Mouse (Mus musculus): ENCODE data around the gene Ttc39d. TPM values are rescaled to one million over a fixed set of nuclear protein-coding genes. Genes with fewer than 3 reads are reported as not detected.

Gene Ttc39d
- total and polyA plus RNA-seq, 3 experiments = 0.13 TPM; not detected in 2

DNA sequence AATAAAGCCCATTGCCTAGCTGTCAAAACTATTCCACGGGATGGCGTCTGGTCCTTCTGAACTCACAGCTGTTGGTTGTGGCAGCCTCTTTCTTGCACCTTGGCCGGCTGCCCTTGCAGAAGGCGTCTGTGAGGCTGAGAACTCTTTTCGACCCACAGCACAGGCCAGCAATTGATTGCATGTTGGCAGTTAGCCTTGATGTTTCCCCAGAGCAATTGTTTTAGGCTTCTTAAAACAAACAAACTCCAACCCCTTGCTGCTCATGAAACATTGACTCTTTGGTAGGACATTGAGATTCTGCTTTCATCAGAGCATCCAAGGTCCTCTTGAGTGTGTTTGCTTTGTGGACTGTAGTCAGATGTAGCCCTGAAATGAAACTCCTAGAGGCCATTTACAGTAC is 46.8 kb upstream of the Ttc39d start:
- in situ Hi-C loops (cut with MboI; ENCODE audit: low pct_ligation_motif_present, low pct_unique_long_range_greater_than_20kb, low sequenced_read_pairs) = no loop called here
- Histone ChIP-seq H3K27ac (ENCODE audit: insufficient read depth, low read depth) (no peak overlapping the region), H3K9ac (ENCODE audit: insufficient read depth, low read depth) (no peak overlapping the region), H3K36me3 (replicated peaks in 1 of 2; ENCODE audit: control insufficient read depth in 1 of 2, insufficient read depth in 1 of 2, low read length in 1 of 2) (no peaks in the 10 kb centered on the region), H3K4me2 (ENCODE audit: insufficient read depth, low read depth, poor library complexity, severe bottlenecking) (no peak overlapping the region), H3K79me2 (replicated peaks; ENCODE audit: control insufficient read depth, extremely low read depth, insufficient read depth, poor library complexity, severe bottlenecking) (no peaks in the 10 kb centered on the region), H3K27me3 (replicated peaks) (no peaks in the 10 kb centered on the region), H3K4me3 (replicated peaks in 1 of 3; ENCODE audit: low read depth in 2 of 3, low read length in 2 of 3, poor library complexity in 1 of 3) (no peak overlapping the region), H3K4me1 (ENCODE audit: control insufficient read depth in 1 of 2, insufficient read depth in 2 of 2) (no peaks in the 10 kb centered on the region), H3K9me3 (replicated peaks; ENCODE audit: low read length) (no peaks in the 10 kb centered on the region)
- TF ChIP-seq HCFC1 (IDR thresholded peaks at IDR 0.05; ENCODE audit: low read depth, low read length) (no peak), CTCF (conservative IDR thresholded peaks at IDR 0.05 in 1 of 2, IDR thresholded peaks at IDR 0.05 in 1 of 2; ENCODE audit: low read depth in 2 of 2, low read length in 2 of 2) (no peak), SMC3 (IDR thresholded peaks at IDR 0.05; ENCODE audit: low read depth, low read length) (no peak), MAFK (IDR thresholded peaks at IDR 0.05; ENCODE audit: insufficient replicate concordance, low read length) (no peak), ETS1 (conservative IDR thresholded peaks at IDR 0.05; ENCODE audit: low read depth, low read length) (no peak), JUND (conservative IDR thresholded peaks at IDR 0.05; ENCODE audit: low read depth, low read length) (no peak), IRF4 (IDR thresholded peaks at IDR 0.05; ENCODE audit: low read depth, low read length) (no peak), ELF1 (IDR thresholded peaks at IDR 0.05; ENCODE audit: low read depth, low read length) (no peak), POLR2AphosphoS2 (IDR thresholded peaks at IDR 0.05; ENCODE audit: low read depth, low read length) (no peak), USF1 (IDR thresholded peaks at IDR 0.05; ENCODE audit: low read depth, low read length) (no peak), MAZ (IDR thresholded peaks at IDR 0.05; ENCODE audit: low read depth, low read length) (no peak), TCF12 (IDR thresholded peaks at IDR 0.05; ENCODE audit: low read depth, low read length) (no peak)
- no peak for DNase-seq (ENCODE audit: extremely low read depth)
- dilution Hi-C loops (cut with MboI; ENCODE audit: extremely low pct_ligation_motif_present, extremely low pct_unique_long_range_greater_than_20kb, low sequenced_read_pairs) = no loop called here

DNA sequence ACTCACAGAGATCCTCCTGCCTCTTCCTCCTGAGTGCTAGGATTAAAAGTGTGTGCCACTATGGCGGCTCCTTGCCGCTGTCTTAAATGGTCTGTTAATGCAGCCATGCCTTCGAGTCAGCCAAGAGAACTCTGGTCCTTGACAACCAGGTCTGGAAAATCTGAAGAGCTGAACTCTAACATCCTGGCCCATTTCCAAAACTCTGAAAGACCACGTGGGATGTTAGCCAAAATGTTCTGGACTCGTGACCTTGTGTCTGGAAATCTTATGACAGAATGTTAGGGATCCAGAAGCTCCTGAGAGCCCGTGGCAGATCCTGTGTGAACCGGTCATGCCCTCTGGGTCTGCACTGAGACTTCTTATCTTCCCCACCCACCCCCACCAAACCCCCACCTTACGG is 43.3 kb upstream of the Ttc39d start:
- TF ChIP-seq MAFK (IDR thresholded peaks at IDR 0.05; ENCODE audit: insufficient replicate concordance, low read length) (no peak), PAX5 (IDR thresholded peaks at IDR 0.05; ENCODE audit: low read length) (no peak), ELF1 (IDR thresholded peaks at IDR 0.05; ENCODE audit: low read depth, low read length) (no peak), NRF1 (IDR thresholded peaks at IDR 0.05; ENCODE audit: low read depth, low read length) (no peak), ZMIZ1 (IDR thresholded peaks at IDR 0.05; ENCODE audit: low read depth, low read length) (no peak), USF1 (IDR thresholded peaks at IDR 0.05; ENCODE audit: low read depth, low read length) (no peak), USF2 (conservative IDR thresholded peaks at IDR 0.05; ENCODE audit: low read depth, low read length) (no peak), MXI1 (IDR thresholded peaks at IDR 0.05; ENCODE audit: low read depth, low read length) (no peak), POLR2AphosphoS2 (IDR thresholded peaks at IDR 0.05; ENCODE audit: low read depth, low read length) (no peak), RAD21 (IDR thresholded peaks at IDR 0.05; ENCODE audit: low read depth, low read length) (no peak), ZNF384 (IDR thresholded peaks at IDR 0.05; ENCODE audit: low read depth, low read length) (no peak)
- Histone ChIP-seq H3K4me2 (ENCODE audit: insufficient read depth, low read depth, poor library complexity, severe bottlenecking) (no peak overlapping the region), H3K27ac (ENCODE audit: insufficient read depth, low read depth) (no peak overlapping the region), H3K9ac (ENCODE audit: insufficient read depth, low read depth) (no peak overlapping the region), H3K79me2 (replicated peaks; ENCODE audit: control insufficient read depth, extremely low read depth, insufficient read depth, poor library complexity, severe bottlenecking) (no peaks in the 10 kb centered on the region), H3K9me3 (replicated peaks; ENCODE audit: low read length) (no peaks in the 10 kb centered on the region), H3K4me1 (ENCODE audit: control insufficient read depth in 1 of 2, insufficient read depth in 2 of 2) (peaks cover 13 to 19% of the 10 kb centered on the region in 2 experiments; a peak in 3 of 4 replicates), H3K36me3 (replicated peaks in 1 of 2; ENCODE audit: control insufficient read depth in 1 of 2, insufficient read depth in 1 of 2, low read length in 1 of 2) (no peaks in the 10 kb centered on the region), H3K4me3 (replicated peaks in 1 of 3; ENCODE audit: low read depth in 2 of 3, low read length in 2 of 3, poor library complexity in 1 of 3) (no peak overlapping the region), H3K27me3 (replicated peaks) (peaks cover 3% of the 10 kb centered on the region)
- DNase-seq (ENCODE audit: extremely low read depth) = no peak
- dilution Hi-C loops (cut with MboI; ENCODE audit: extremely low pct_ligation_motif_present, extremely low pct_unique_long_range_greater_than_20kb, low sequenced_read_pairs) (no loop called here), in situ Hi-C loops (cut with MboI; ENCODE audit: low pct_ligation_motif_present, low pct_unique_long_range_greater_than_20kb, low sequenced_read_pairs) (no loop called here)

All from CH12.LX (cell line).